Mouse (Mus musculus) urinary bladder, postnatal 10 days (tissue): ENCODE results near the gene Slc15a4.

Experiments
- DNase-seq: peaks from one replicate; pipeline ENCODE4 v3.0.0; 2022; ENCODE audit warnings: low spot score

Slc15a4 gene

DNA sequence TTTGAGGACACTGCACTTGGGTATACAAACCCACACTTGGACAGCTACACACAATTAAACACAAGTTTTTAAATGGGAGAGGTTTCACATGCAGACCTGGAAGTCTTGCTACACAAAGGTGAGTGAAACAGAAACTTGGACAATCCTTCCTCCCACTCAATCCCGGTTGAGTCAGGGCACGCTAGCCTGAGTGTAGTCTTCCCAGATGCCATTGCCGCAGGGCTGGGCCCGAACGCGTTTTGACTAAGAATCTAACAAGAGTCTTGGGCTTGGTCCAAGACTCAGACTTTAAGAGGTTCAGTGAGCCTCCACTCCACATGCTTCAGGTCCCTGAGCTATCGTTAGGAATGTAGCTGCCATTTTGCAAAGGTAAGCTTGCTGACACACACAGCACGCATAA lies 12.3 kb downstream of the Slc15a4 start:
- DNase-seq, result no peak

- DNase-seq, result no peak
Observed at GRCm38 (mm10) chr5:127618834-127619233, 13.9 kb downstream of the Slc15a4 start.

- DNase-seq, result peak; percentile 96
Observed at GRCm38 (mm10) chr5:127616884-127617635, 15.6 kb downstream of the Slc15a4 start.

DNA sequence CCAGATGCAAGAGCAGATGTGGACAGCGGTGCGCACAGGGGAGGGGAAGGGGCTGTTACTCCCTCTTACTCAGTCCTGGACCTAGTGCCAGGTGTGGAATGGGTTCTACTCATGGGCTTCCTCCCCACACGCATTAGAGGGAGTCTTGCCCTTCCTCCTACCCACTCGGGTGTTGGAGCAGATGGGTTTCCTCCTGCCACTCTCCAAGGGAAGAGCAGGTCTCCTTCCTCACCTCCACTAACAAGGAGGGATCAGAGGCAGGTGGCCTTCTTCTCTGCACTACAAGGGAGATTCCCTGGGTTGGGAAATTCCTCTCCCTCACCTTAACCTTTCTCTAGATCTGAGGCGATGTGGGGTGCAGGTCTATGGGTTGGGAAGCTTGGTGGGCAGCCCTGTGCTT lies 16.5 kb downstream of the Slc15a4 start:
- no peak for DNase-seq

DNA sequence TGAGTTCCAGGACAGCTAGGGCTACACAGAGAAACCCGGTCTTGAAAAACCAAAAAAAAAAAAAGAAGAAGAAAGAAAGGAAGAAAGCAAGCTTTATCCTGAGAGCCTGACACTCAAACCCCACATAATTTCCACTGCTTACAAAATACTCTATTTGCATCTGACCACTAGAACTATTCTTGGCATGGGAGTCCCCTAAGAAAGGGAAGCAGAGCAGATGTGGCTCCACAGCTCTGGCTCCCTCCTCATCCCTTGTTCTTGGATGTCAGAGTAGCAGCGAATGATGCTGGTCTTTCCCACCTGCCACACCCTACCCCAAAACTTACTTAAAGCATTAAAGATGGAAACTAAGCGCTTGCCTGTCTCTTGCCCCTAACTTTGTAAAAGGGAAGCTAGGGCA lies 17.2 kb downstream of the Slc15a4 start:
- no peak for DNase-seq

DNA sequence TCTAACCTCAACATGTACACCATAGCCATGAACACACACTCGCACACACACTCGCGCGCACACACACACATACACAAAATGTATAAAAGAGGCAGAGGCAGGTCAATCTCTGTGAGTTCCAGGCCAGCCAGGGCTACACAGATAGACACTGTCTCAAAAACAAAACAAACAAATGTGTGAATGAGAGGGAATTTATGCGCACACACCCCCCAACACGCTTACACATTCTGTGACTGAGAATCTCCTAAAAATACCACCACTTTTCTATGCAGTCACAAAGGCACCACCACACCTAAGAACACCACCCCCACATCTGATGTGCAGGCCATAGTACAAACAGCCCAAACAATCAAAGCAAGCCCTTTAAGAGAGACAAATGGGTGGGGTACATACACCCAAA lies 20.3 kb downstream of the Slc15a4 start:
- no peak for DNase-seq

DNA sequence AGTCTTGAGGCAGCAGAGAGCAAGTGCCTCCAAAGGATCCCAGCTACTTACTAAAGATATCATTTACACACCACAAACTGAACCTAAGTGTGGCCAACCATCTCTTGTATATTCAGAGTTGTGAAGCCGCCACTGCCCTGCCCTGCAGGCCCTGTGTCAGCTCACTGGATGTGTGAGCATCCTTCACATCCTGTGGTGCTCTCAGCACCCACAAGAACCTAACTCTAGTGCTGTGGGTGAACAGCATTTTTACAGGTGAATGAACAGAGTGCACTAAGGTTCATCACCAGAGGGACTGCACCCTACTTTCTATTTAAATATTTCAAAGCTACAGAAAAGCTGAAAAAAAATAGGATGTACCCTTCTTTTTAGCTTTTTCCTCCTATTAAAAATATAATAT lies 20.8 kb downstream of the Slc15a4 start:
- DNase-seq, result no peak

DNA sequence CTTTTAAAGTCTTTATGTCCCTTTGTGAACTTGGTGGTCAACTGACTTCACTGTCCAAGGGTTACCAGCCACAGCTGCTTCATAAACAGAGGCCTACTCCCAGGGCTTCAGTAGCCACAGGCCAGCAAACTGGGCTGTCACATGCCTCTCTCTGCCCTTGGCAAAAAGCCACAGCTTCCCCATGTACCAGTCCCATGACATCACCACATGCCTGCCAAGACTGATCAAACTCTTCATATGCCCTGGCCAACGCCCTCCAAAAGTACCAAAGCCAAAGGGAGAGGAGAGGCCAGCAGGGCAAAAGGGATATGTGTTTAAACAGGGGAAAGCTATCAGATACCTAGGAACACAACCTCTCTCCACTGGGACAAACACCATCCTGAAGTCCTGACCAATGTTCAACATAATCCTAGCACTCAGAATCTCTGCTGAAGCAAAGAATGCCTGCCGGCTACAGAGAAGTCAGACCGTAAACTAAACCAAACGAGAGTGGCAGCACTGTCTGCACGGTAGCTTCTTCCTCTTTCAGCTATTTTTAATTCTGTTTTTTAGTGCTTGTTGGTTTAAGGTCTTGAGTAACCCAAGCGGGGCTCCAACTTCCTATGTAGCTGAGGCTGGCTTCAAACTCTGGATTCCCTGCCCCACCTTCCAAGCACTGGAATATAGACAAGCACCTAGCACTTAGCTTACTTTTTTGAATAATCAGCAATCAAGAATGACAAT lies 21.7 kb downstream of the Slc15a4 start:
- DNase-seq, result no peak

- DNase-seq, result no peak
Observed at GRCm38 (mm10) chr5:127609191-127609714, 23.4 kb downstream of the Slc15a4 start.

- no peak for DNase-seq
Observed at GRCm38 (mm10) chr5:127607507-127607906, 25.2 kb downstream of the Slc15a4 start.

DNA sequence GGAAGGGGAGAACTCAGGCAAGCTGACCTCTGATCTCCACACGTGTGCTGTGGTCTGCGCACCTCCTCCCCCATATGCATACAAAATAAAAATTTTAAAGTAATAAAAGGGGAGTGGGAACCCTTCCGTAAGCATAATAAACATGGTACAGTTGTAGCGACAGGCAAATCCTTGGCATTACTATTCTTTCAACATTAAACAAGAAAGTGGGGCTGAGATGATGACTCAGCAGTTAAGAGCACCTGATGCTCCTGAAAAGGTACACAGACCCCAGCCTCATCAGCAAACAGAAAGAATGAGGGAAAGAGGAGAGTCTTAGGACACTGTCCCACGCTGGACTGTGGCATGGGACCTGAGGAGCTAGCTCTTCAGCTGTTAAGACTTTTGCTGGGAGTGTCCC lies 29.7 kb downstream of the Slc15a4 start:
- no peak for DNase-seq

GRCm38 (mm10) chr5:127596862-127597261 lies 35.8 kb downstream of the Slc15a4 start:
- DNase-seq, result no peak

- DNase-seq, result no peak
Observed at GRCm38 (mm10) chr5:127595676-127596075, 37.0 kb downstream of the Slc15a4 start.

DNA sequence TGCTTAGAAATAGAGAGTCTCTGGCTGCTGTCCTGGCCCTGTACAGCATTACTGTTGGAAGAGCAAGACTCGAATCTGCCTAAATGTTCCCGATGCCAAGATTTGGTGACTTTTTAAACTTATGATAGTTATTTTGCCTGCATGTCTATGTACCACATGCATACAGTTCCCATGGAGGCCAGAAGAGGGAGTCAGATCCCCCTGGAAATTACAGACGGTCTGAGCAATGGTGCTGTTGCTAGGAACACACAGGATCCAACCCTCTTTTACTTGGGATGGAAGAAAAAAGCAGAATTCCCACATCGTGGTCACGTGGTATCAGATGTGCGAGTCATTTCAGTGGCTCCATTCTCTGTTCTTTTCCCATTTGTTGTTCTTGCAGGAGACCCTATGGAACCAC lies 39.8 kb downstream of the Slc15a4 start:
- no peak for DNase-seq

- DNase-seq, result no peak
Observed at GRCm38 (mm10) chr5:127592406-127592805, 40.3 kb downstream of the Slc15a4 start.

DNA sequence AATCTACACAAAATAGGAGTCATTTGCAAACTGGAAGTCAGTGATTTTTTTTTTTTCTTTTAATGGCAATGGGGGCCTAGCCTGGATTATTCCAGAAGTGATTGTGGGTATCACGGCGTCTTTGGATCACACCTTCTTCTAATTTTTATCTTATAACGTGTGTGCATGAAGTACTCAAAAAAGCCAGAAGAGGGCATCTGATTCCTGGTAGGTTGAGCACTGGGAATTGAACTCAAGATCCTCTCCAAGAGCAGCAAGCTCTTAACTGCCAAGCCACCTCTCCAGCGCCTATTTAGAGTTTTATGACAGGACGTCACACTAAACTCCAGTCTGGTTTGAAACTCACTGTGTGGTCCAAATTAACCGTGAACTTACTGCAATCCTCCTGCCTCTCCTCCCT lies 44.8 kb downstream of the Slc15a4 start:
- DNase-seq, result no peak

DNA sequence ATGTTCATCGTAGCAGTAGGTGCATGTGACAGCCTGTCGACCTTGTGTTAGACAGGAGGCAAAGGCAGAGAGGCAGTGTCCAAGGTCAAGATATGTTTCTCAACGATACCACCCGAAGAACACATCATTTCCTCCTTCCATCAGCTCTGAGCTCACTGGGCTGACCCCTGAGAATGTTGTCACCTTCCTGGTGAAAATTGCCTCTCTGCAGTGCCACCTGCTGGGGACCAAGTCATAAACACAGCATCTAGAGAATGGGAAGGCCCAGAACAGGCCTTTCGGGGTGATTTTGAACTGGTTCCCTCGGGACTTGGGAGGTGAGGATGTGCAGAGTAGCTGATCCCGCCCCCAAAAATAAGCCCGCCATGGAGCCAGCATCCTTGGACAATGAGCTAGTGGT lies 49.0 kb downstream of the Slc15a4 start:
- no peak for DNase-seq

GRCm38 (mm10) chr5:127577419-127577818 lies 55.3 kb downstream of the Slc15a4 start:
- no peak for DNase-seq

- no peak for DNase-seq
Observed at GRCm38 (mm10) chr5:127567165-127567741, 65.4 kb downstream of the Slc15a4 start.

- DNase-seq, result no peak
Observed at GRCm38 (mm10) chr5:127561086-127561485, 71.6 kb downstream of the Slc15a4 start.

- no peak for DNase-seq
Observed at GRCm38 (mm10) chr5:127548136-127548535, 84.6 kb downstream of the Slc15a4 start.

DNA sequence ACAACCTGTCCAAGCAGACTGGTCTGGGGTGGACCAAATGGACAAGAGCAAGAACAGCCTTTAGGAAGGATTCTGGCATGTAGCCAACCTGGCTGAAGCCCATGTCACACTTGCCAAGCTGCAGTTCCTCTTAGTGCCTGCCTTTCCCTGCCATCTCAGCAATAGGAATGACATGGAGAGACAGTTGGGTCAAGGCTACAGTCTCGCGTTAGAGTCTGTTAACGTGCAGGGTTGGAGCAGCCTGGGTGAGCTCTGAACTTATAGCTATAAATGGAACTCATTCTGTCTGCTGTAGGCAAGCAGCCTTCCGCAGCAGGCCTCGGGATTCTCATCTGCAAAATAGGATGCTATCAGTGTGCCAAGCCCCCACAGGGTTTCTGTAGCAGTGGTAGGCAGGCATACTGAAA lies 86.1 kb downstream of the Slc15a4 start:
- no peak for DNase-seq
